Mouse (Mus musculus): ENCODE measurements around the gene Coro7. TPM values are rescaled to one million over a fixed set of nuclear protein-coding genes. Genes with fewer than 3 reads are reported as not detected.
A peak's percentile ranks its signal among the peaks of the same experiment; 100 is the strongest.
"Not testable (repeated sequence)": the region's sequence is repeated elsewhere in the genome, so short reads cannot be mapped to it uniquely, and the experiment has no call there.

Gene Coro7
- total RNA-seq, 2 experiments from 2014 or later: 81.1 to 93.9 TPM

DNA sequence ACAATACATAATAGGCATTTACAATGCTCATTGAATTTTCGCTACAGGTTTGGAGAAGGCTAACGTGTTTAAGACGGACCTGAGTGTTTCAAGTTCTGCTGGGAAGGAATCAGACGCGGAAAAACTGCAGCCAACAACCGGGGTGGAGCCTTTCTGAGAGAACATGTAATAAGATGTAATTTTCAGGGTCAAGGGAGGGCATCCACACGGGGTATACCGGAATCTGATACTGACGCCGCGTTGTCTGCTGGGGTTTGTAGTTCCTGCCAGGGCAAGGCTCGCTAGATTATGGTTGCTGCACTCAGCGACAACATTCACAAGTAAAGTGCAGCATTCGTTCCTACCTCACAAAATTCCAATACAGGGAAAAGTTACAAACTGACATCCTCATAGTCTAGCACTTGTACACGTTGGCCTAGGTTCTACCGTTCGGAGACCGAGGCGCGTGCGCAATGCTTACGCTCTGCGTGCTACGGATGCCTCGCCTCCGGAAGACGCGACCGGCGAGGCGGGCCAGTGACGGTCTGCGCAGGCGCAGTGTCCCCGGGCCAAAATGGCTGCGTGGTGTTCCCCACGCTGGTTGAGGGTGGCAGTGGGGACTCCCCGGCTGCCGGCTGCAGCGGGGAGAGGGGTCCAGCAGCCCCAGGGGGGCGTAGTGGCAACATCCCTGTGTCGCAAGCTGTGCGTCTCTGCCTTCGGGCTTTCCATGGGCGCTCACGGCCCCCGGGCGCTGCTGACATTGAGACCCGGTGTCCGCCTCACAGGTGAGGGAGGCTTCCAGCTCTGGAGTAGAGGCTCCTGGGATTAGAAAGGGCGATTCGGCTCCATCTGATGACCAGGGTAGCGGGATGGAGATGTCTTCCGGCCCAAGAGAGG lies 4.2 kb upstream of the Coro7 start:
- peak; percentile 95 to 97 for DNase-seq (ENCODE audit: low spot score in 2 of 2)
- intact Hi-C loops (cut with DNase I): no loop called here

DNA sequence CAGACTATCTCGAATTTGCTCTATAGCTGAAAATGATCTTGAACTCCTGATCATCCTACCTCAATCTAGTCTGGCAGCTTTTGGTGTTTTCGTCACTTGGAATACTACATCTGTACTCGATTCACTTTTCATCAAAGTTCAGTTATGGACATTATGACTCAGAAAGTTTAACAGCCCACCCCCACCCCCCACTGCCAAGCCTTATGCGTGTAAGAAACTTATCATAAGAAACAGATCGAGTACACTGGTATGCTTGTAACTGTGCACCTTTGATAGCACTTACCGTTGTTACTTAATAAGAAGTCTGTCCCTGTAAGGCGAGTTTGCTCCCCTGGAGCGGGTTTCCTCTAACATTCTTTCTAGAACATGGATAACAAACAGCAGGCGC lies 3.6 kb upstream of the Coro7 start:
- intact Hi-C loops (cut with DNase I): no loop called here
- DNase-seq (ENCODE audit: low spot score in 2 of 2): no peak

DNA sequence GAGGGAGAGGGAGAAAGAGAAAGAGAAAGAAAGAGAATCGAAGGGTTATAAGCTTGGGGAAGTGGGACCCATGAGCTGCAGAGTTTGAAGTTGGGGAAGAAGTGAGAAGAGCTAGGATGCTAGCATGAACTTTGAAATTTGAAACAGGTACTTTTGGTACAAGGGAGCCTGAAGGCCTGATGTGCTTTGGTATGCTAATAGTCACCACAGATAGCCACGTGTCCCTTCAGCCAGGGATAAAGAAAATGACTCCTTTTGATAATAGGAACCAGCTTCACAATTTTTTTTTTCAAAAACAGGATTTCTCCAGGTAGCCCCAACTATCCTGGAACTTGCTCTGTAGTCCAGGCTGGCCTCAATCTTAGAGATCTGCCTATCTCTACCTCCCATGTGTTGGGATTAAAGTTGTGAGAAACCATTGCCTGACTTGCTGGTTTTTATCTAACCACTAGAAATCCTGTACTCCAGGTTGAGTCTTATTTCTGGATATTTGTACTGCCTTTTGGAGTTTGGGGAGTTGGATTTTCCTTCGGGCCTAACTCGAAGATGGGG lies 3.1 kb upstream of the Coro7 start:
- intact Hi-C loops (cut with DNase I): no loop called here
- no peak for DNase-seq (ENCODE audit: low spot score in 2 of 2)

DNA sequence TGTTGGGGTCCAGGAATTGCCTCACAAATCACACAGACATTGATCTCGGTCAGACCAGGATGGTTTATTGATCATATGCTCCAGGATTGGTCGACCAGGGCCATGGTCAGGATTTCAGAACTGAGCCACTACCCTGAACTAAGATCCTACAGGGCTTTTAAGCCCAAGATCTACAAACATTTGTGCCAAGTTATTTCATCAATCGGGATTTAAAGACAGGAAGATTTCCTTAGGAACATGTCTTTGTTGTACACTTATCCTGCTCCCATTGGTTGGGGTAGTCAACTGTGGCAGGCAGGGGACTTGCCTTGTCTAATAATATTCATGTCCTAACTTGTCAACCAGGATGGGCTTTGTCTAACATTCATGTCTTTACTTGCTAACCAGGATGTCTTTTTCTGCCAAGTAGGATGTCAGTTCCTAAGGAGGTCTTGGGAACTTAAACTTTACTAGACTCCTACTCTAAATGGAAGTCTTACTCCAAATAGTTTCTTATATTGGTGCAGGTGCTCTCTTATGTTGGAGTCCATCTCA lies 1.4 kb upstream of the Coro7 start:
- intact Hi-C loops (cut with DNase I); DNase-seq (ENCODE audit: low spot score in 2 of 2): not testable (repeated sequence)

DNA sequence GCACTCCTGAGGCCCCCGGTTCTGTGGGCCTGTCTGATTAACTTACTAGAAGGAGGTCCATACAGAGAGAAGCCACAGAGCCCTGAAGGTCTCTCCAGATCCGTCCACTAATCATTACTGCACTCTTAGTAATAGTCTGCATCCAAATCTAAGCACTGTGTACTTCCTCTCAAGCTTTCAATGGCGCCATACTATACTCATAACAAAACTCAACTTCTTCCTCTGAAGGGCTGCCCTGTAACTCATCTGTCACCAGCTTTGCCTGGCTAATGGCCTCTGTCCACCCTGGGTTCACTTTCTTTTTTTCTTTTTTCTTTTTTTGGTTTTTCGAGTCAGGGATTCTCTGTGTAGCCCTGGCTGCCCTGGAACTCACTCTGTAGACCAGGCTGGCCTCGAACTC lies 1.5 kb downstream of the Coro7 start:
- DNase-seq (ENCODE audit: low spot score in 2 of 2): no peak
- intact Hi-C loops (cut with DNase I): no loop called here

DNA sequence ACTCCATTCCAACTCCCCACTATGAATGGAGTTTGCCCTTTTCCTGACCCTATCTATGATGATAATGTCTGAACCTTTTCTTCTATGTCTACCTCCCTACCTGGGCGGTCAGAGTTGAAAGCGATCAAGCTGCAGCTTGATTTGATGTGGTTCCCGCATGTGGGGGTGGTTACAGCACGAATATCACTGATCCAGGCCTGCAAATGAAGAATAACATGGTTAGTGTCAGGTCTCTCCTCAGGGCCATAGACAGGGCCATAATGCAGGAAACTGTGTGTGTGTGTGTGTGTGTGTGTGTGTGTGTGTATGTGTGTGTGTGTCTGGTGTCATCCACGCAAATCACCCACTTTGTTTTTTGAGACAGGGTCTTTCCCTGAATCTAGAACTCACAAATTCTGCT lies 2.7 kb downstream of the Coro7 start:
- intact Hi-C loops (cut with DNase I): no loop called here
- DNase-seq (ENCODE audit: low spot score in 2 of 2): no peak

DNA sequence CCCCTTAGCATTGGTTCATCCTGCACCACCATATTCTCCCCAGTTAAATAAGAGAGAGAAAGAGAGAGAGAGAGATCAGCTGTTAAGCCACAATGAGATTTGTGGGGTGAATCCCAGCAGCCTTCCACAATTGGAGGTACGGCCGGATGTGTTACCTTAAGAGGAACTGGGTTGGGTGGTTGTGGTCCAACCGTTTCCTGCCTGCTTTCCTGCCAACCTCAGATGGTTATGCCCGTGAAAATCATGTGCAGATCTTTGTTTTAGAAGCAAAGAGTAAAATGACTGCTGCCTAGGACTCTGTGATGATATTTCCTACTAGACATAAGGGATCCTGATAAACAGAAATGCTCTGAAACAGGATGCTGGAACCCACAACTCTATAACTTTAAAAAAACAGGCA lies 5.5 kb downstream of the Coro7 start:
- intact Hi-C loops (cut with DNase I): no loop called here

DNA sequence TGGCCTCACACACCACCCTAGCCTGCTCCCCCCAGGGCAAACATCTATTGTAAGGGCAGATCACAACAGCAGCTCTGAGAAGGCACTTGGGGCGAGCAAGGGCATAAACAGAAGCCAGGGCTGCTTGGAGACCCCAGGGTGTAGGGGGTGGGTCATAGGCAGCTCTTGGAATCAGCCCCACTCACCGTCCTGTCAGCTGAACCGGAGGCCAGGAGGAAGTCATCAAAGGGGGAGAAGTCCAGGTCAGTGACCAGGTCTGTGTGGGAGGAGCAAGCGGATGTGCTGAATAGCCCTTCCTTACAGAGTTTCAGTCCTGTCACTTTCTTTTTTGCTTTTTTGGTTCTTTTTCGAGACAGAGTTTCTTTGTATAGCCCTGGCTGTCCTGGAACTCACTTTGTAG lies 9.3 kb downstream of the Coro7 start:
- no peak for DNase-seq (ENCODE audit: low spot score in 2 of 2)
- intact Hi-C loops (cut with DNase I): no loop called here

More for the DNA sequence above, 5.5 kb downstream of the Coro7 start:
- DNase-seq (ENCODE audit: low spot score in 2 of 2): no peak

DNA sequence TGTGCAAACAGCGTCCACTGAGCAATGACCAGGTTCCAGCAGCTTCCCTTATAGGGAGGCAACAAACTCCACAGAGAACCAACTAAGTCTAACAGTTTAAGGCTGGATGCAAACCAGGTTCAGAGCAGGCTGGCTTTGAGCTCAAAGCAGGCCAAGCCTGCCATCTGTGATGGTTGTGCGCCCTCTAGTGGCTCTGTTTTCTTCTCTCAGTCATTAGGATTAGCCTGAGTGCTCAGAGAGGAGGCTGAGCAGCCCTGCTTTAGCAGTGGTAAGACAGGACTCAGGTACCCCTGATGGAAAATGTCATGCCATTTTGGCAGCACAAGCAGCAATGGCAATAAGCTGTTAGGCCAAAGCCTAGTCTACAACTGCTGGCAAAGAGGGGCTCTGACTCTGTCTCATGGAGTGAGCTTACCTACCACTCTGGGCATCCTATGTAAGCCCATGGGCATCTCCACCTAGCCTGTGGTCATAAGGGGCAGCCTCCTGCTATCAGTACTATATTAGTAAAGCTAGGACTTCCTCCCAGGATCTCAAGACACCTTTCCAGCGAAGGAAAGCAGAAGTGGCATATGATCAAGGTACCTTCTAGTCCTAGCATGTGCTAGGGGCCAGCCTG lies 12.3 kb downstream of the Coro7 start:
- intact Hi-C loops (cut with DNase I): loop anchor here (1.0 kb wide), 1 partner anchor 37 kb away; no protein-coding TSS in a partner anchor
- DNase-seq (ENCODE audit: low spot score in 2 of 2): peak; percentile 90 to 93

DNA sequence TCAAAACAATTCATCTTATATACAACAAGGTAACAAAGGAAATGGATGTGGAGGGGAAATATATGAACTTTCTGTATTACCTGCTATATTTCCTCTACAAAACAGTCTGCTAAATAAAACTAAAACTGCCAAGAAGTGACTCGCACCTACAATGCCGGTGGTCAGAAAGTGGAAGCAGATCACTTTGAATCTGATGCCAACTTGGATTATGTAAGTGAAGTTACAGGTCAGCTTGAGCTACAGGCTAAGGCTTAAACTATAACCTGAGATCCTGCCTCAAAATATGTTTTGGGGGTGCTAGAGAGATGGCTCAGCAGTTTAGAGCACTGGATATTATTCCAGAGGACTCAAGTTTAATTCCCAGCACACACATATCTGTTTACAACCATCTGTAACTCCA lies 13.9 kb downstream of the Coro7 start:
- intact Hi-C loops (cut with DNase I): no loop called here
- DNase-seq (ENCODE audit: low spot score in 2 of 2): no peak

DNA sequence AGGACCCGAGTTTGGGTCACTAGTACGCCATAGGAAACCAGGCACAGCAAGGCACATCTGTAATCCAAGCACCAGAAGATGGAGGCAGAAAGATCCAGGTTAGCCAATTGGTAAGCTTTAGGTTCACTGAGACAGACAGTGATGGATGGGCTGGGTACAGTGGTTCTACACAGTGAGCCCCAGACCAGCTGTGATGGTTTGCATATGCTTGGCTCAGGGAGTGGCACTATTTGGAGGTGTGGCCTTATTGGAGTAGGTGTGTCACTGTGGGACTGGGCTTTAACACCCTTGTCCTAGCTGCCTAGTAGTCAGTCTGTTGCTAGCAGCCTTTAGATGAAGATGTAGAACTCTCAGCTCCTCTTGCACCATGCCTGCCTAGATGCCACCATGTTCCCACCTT lies 15.8 kb downstream of the Coro7 start:
- intact Hi-C loops (cut with DNase I): loop anchor here (5.0 kb wide), 1 partner anchor 112 kb away; no protein-coding TSS in a partner anchor
- DNase-seq (ENCODE audit: low spot score in 2 of 2): no peak

DNA sequence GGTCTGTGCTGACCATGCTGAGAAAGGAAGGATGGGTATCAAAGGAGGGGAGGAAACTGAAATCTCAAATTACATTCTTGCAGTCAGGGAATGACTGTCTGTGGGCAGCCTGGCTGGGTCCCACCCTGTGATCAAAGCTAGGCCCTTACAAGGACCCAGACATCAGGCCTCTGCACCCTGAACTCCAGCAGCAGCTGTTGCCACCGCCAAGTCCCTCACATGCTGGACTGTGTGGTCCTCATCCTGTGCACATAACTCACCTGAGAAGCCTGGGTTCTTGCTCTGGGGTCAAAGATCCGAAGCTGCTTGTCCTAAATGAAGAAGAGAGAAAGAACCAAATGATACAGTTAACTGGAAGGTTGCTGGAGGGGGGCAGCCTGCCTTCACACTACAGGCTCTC lies 18.0 kb downstream of the Coro7 start:
- intact Hi-C loops (cut with DNase I): loop anchor here (5.0 kb wide), 1 partner anchor 109 kb away; no protein-coding TSS in a partner anchor
- no peak for DNase-seq (ENCODE audit: low spot score in 2 of 2)

DNA sequence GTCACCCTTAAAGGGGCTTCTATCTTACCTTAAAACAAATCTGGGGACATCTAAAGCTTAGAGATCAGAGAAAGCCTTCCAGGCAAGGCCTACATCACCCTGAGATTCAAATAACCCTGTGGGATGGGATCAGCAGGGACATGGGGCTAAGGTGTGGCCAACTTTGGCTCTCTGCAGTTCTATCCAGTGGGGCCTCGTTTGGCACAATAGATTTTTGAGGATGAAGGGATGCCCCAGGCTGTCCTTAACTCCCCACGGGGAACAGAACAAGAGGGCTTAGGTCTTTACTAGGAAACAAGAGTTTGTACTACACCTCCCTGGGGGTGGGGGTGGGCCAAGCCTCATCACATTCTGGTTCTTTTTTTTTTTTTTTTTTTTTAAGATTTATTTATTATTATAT lies 20.3 kb downstream of the Coro7 start:
- intact Hi-C loops (cut with DNase I): no loop called here
- DNase-seq (ENCODE audit: low spot score in 2 of 2): no peak

DNA sequence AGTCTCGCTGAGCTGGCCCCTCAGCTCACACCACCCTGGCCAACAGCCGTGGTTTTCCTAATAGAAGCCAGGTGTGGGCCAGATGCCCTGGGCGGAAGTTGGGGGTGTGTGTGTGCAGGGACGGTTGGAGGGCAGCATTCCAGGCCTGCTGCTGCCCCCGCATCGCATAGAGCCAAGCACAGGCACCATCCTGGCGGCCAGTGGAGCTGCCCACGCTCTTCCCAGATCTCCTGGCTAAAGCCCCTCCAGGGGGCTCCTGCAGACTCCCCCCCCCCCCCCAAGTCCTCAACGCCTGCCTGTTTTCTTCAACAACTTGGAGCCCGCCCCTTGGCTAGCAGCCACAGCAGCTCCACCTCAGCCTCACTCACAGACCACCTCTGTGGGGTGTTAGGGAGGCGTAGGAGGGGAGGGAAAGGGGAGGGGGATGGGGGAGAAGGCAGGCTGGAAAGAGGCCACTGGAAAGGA lies 20.8 kb downstream of the Coro7 start:
- intact Hi-C loops (cut with DNase I): no loop called here
- peak in 1 of 2 experiments; percentile 40 for DNase-seq (ENCODE audit: low spot score in 2 of 2)

DNA sequence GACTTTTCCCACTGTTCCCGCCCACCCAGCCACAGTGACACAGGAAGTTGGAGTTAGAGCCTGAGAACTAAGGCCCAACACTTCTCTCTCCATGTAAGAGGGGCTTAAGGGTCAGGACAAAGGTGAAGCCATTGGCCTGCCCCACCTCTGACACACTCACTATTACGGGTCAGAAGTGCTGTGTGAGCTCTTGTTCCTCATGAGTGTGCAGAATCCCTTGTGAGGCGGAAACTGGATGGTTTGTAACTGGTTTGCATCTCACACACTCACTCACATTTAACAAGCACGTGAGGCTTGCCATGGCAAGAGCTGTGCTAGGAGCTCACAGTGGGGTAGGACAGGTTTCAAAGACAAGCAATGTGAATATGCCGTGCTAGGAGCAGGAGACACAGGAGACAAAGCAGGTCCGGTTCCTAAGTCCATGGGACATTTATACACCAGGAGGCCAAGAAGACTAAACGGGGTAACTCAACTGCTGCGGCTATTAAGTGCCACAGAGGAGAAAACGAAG lies 23.0 kb downstream of the Coro7 start:
- no peak for DNase-seq (ENCODE audit: low spot score in 2 of 2)
- intact Hi-C loops (cut with DNase I): no loop called here

DNA sequence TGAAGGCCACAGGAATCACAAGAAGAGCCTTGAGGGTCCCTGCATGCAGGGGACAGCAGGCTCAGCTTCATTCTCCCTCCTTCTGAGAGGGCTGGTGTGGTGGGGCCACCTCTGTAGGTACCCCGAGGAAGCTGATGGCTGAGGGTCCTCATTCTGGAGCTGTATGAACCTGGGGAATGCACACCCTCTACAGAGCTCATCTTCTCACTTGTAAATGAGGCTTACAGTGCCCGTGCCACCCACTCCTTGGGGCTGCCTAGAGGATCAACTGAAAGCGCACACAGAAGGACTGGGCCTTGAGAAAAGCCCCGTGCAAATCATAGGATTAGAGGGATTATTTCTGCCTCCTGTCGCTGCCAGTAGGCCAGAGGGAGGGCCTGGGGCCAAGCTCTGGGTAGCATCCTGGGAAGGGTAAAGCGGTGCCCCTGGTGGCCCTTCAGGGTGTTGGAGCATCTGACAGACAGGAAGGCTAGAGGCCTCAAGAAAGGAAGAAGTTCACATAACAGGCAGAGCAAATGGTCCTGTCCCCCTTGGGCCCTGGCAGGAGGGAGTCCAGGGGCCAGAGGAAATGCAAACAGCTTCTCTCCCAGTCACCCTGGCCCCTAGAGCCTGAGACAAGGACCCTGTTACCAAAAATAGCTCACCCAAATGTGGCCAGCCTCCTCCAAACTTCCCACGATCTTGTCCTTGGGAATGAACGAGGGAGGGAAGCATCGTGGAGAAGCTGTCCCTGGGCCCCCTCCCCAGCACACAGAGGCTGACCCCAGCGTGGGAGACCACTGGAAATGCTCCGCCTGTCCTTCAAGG lies 23.6 kb downstream of the Coro7 start:
- intact Hi-C loops (cut with DNase I): no loop called here

DNA sequence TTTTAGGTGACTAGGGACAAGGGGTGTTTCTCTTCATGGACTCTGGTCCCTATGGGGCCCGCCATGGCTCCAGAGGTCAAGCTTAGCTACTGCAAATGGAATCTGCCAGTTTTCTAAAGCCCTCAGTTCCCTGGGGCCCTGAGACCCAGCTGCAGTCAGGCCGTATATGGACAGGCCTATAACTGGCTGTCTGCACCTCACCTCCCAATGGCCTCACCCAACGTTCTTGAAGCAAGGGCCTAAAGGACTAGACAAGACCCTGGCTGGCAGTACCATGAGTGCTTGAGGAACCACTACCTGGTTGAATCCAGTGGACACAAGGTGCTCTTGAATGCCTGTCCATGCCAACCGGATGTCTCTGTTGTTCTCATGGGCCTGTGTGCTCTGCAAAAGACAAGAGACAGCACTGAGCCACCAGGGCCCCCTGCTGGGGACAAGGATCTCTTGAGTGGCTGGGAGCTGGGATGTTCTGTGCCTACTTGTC lies 24.3 kb downstream of the Coro7 start:
- no peak for DNase-seq (ENCODE audit: low spot score in 2 of 2)
- intact Hi-C loops (cut with DNase I): no loop called here

More for the DNA sequence above, 23.6 kb downstream of the Coro7 start:
- no peak for DNase-seq (ENCODE audit: low spot score in 2 of 2)

DNA sequence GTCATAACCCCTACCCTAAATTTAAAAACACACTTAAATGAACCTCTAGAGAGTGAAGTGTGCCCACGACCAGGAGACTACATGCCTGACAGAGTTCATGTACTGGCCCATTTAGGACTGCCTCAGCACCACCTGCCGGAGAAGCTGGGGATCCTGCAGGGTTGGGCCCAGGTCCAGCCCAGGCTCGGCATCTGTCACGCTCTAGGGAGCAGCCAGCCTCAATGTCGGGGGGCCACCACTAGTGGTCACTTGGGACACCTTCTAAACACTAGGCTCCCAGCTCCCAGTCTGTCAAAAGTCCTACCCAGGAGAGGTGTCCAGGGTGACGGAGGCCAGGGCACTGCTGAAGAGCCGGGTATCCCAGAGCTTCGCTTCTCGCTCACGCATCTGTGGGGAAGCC lies 24.9 kb downstream of the Coro7 start:
- no peak for DNase-seq (ENCODE audit: low spot score in 2 of 2)
- intact Hi-C loops (cut with DNase I): no loop called here
